Mouse (Mus musculus): ENCODE measurements around the gene Fbxw20. TPM values are rescaled to one million over a fixed set of nuclear protein-coding genes. Genes with fewer than 3 reads are reported as not detected.
"Not testable (repeated sequence)": the region's sequence is repeated elsewhere in the genome, so short reads cannot be mapped to it uniquely, and the experiment has no call there.

Gene Fbxw20
- polyA plus RNA-seq (2015; fragmentation: Nextera tagmentation; extraction: Ambion mirVana): not detected in 2 replicates

GRCm38 (mm10) chr9:109234654-109235053 is at the start of gene Fbxw20:
Gene Fbxw20, minus strand, starts transcription at chr9:109234754.
- DNase-seq (ENCODE audit: low spot score): no peak
- Histone ChIP-seq H3K4me2 (replicated peaks; ENCODE audit: low read depth, low read length) (no peak within 1 kb of the TSS), H3K4me1 (ENCODE audit: insufficient read depth, low read depth, low read length) (no peaks in the 10 kb centered on the region), H3K36me3 (ENCODE audit: insufficient read depth, low read length) (no peaks in the 10 kb centered on the region), H3K27ac (ENCODE audit: low read length) (no peak within 1 kb of the TSS), H3K9ac (replicated peaks; ENCODE audit: low read depth) (no peak within 1 kb of the TSS), H3K9me3 (ENCODE audit: low read length) (no peaks in the 10 kb centered on the region), H3K27me3 (replicated peaks; ENCODE audit: insufficient read depth, low read length) (no peaks in the 10 kb centered on the region), H3K4me3 (ENCODE audit: low read depth, low read length) (no peak within 1 kb of the TSS)
- WGBS: 54% methylated on average over 1 of the region's 1 CpGs
- no peak for TF ChIP-seq CTCF (IDR thresholded peaks at IDR 0.05)
- no peak for TF ChIP-seq EP300 (IDR thresholded peaks at IDR 0.05)
- ATAC-seq: no peak

- Histone ChIP-seq H3K4me3 (ENCODE audit: low read depth, low read length) (no peak overlapping the region), H3K4me1 (ENCODE audit: insufficient read depth, low read depth, low read length) (no peaks in the 10 kb centered on the region), H3K36me3 (ENCODE audit: insufficient read depth, low read length) (no peaks in the 10 kb centered on the region), H3K27ac (ENCODE audit: low read length) (no peak overlapping the region), H3K27me3 (replicated peaks; ENCODE audit: insufficient read depth, low read length) (no peaks in the 10 kb centered on the region), H3K9me3 (ENCODE audit: low read length) (no peaks in the 10 kb centered on the region), H3K9ac (replicated peaks; ENCODE audit: low read depth) (no peak overlapping the region), H3K4me2 (replicated peaks; ENCODE audit: low read depth, low read length) (no peak overlapping the region)
- no peak for ATAC-seq
- 56% methylated on average over 2 of the region's 2 CpGs for WGBS
- TF ChIP-seq CTCF (IDR thresholded peaks at IDR 0.05) (no peak), EP300 (IDR thresholded peaks at IDR 0.05) (no peak)
- no peak for DNase-seq (ENCODE audit: low spot score)
Measured at GRCm38 (mm10) chr9:109263041-109263440, 28.5 kb upstream of the Fbxw20 start.

- no peak for DNase-seq (ENCODE audit: low spot score)
- Histone ChIP-seq H3K4me1 (ENCODE audit: insufficient read depth, low read depth, low read length) (no peaks in the 10 kb centered on the region), H3K36me3 (ENCODE audit: insufficient read depth, low read length) (no peaks in the 10 kb centered on the region), H3K27me3 (replicated peaks; ENCODE audit: insufficient read depth, low read length) (no peaks in the 10 kb centered on the region), H3K4me3 (ENCODE audit: low read depth, low read length) (no peak overlapping the region), H3K27ac (ENCODE audit: low read length) (no peak overlapping the region), H3K4me2 (replicated peaks; ENCODE audit: low read depth, low read length) (no peak overlapping the region), H3K9me3 (ENCODE audit: low read length) (no peaks in the 10 kb centered on the region), H3K9ac (replicated peaks; ENCODE audit: low read depth) (no peak overlapping the region)
- WGBS: 62% methylated on average over 6 of the region's 6 CpGs
- ATAC-seq: no peak
- peak; percentile 30; the same call in 1 of the 2 replicates for TF ChIP-seq CTCF (IDR thresholded peaks at IDR 0.05)
- TF ChIP-seq EP300 (IDR thresholded peaks at IDR 0.05): no peak
Measured at GRCm38 (mm10) chr9:109218449-109218848, 16.1 kb downstream of the Fbxw20 start.

- WGBS: 38% methylated on average over 1 of the region's 1 CpGs
- ATAC-seq: not testable (repeated sequence)
Measured at GRCm38 (mm10) chr9:109201347-109201746, 33.2 kb downstream of the Fbxw20 start.

GRCm38 (mm10) chr9:109200349-109200748 is 34.2 kb downstream of the Fbxw20 start:
- Histone ChIP-seq H3K27me3 (replicated peaks; ENCODE audit: insufficient read depth, low read length) (no peaks in the 10 kb centered on the region), H3K27ac (ENCODE audit: low read length) (no peak overlapping the region), H3K36me3 (ENCODE audit: insufficient read depth, low read length) (no peaks in the 10 kb centered on the region), H3K4me3 (ENCODE audit: low read depth, low read length) (no peak overlapping the region), H3K4me1 (ENCODE audit: insufficient read depth, low read depth, low read length) (no peaks in the 10 kb centered on the region), H3K4me2 (replicated peaks; ENCODE audit: low read depth, low read length) (no peak overlapping the region), H3K9me3 (ENCODE audit: low read length) (no peaks in the 10 kb centered on the region), H3K9ac (replicated peaks; ENCODE audit: low read depth) (no peak overlapping the region)
- WGBS: 91% methylated on average over 1 of the region's 1 CpGs
- TF ChIP-seq EP300 (IDR thresholded peaks at IDR 0.05) (no peak), CTCF (IDR thresholded peaks at IDR 0.05) (no peak)
- DNase-seq (ENCODE audit: low spot score) (no peak), ATAC-seq (no peak)

More at GRCm38 (mm10) chr9:109201347-109201746, 33.2 kb downstream of the Fbxw20 start:
- not testable (repeated sequence) for H3K9me3 ChIP-seq (ENCODE audit: low read length); H3K4me3 ChIP-seq (ENCODE audit: low read depth, low read length); H3K9ac ChIP-seq (replicated peaks; ENCODE audit: low read depth); H3K4me1 ChIP-seq (ENCODE audit: insufficient read depth, low read depth, low read length); H3K36me3 ChIP-seq (ENCODE audit: insufficient read depth, low read length); H3K27me3 ChIP-seq (replicated peaks; ENCODE audit: insufficient read depth, low read length); DNase-seq (ENCODE audit: low spot score); H3K4me2 ChIP-seq (replicated peaks; ENCODE audit: low read depth, low read length); H3K27ac ChIP-seq (ENCODE audit: low read length)

GRCm38 (mm10) chr9:109199353-109199752 is 35.2 kb downstream of the Fbxw20 start:
- Histone ChIP-seq H3K27ac (ENCODE audit: low read length) (no peak overlapping the region), H3K27me3 (replicated peaks; ENCODE audit: insufficient read depth, low read length) (no peaks in the 10 kb centered on the region), H3K36me3 (ENCODE audit: insufficient read depth, low read length) (no peaks in the 10 kb centered on the region), H3K4me2 (replicated peaks; ENCODE audit: low read depth, low read length) (no peak overlapping the region), H3K9me3 (ENCODE audit: low read length) (no peaks in the 10 kb centered on the region), H3K4me1 (ENCODE audit: insufficient read depth, low read depth, low read length) (no peaks in the 10 kb centered on the region), H3K9ac (replicated peaks; ENCODE audit: low read depth) (no peak overlapping the region), H3K4me3 (ENCODE audit: low read depth, low read length) (no peak overlapping the region)
- ATAC-seq (no peak), DNase-seq (ENCODE audit: low spot score) (no peak)
- TF ChIP-seq EP300 (IDR thresholded peaks at IDR 0.05): no peak
- TF ChIP-seq CTCF (IDR thresholded peaks at IDR 0.05): no peak
- 39% methylated on average over 1 of the region's 1 CpGs for WGBS

GRCm38 (mm10) chr9:109195875-109196274 is 38.7 kb downstream of the Fbxw20 start, which contains the start of gene Fbxw13:
Gene Fbxw13, minus strand, starts transcription at chr9:109195975.
- not testable (repeated sequence) for H3K4me1 ChIP-seq (ENCODE audit: insufficient read depth, low read depth, low read length); H3K27me3 ChIP-seq (replicated peaks; ENCODE audit: insufficient read depth, low read length); DNase-seq (ENCODE audit: low spot score); ATAC-seq; H3K9ac ChIP-seq (replicated peaks; ENCODE audit: low read depth); H3K27ac ChIP-seq (ENCODE audit: low read length); H3K4me3 ChIP-seq (ENCODE audit: low read depth, low read length); H3K9me3 ChIP-seq (ENCODE audit: low read length); H3K4me2 ChIP-seq (replicated peaks; ENCODE audit: low read depth, low read length); H3K36me3 ChIP-seq (ENCODE audit: insufficient read depth, low read length)
- WGBS: 64% methylated on average over 3 of the region's 3 CpGs

Data from lung, postnatal 0 days (tissue).